Mouse (Mus musculus) MN1 (cell line): Measurements from ENCODE around the gene Mylk.

Source experiments
- DNase-seq: peaks from one replicate; pipeline ENCODE4 v3.0.0-alpha.2; 2016; ENCODE audit warnings: low spot score

The Mylk gene

GRCm38 (mm10) chr16:34950935-34951334, 205.9 kb downstream of the Mylk start:
- DNase-seq: no peak

- DNase-seq: no peak
Observed at GRCm38 (mm10) chr16:34952254-34952653, 207.2 kb downstream of the Mylk start.

GRCm38 (mm10) chr16:34952798-34953197, 207.8 kb downstream of the Mylk start:
- no peak for DNase-seq

- no peak for DNase-seq
Observed at GRCm38 (mm10) chr16:34953501-34953900, 208.5 kb downstream of the Mylk start.

- DNase-seq: no peak
Observed at GRCm38 (mm10) chr16:34957487-34958230, 212.6 kb downstream of the Mylk start.

GRCm38 (mm10) chr16:34958667-34959066, 213.7 kb downstream of the Mylk start:
- no peak for DNase-seq

GRCm38 (mm10) chr16:34959261-34959660, 214.3 kb downstream of the Mylk start:
- DNase-seq: no peak

- DNase-seq: no peak
Observed at GRCm38 (mm10) chr16:34960243-34960642, 215.2 kb downstream of the Mylk start.

- no peak for DNase-seq
Observed at GRCm38 (mm10) chr16:34960866-34961582, 216.0 kb downstream of the Mylk start.

GRCm38 (mm10) chr16:34962322-34962721, 217.3 kb downstream of the Mylk start:
- DNase-seq: no peak

GRCm38 (mm10) chr16:34963008-34963407, 218.0 kb downstream of the Mylk start:
- no peak for DNase-seq

- no peak for DNase-seq
Observed at GRCm38 (mm10) chr16:34966620-34967081, 221.6 kb downstream of the Mylk start.

- DNase-seq: peak; percentile 31
Observed at GRCm38 (mm10) chr16:34967120-34967800, 222.2 kb downstream of the Mylk start.

GRCm38 (mm10) chr16:34968181-34968580, 223.2 kb downstream of the Mylk start:
- DNase-seq: no peak

GRCm38 (mm10) chr16:34972471-34972870, 227.5 kb downstream of the Mylk start:
- no peak for DNase-seq

GRCm38 (mm10) chr16:34975544-34975943, 230.5 kb downstream of the Mylk start:
- DNase-seq: no peak

- no peak for DNase-seq
Observed at GRCm38 (mm10) chr16:34976630-34977029, 231.6 kb downstream of the Mylk start.

- no peak for DNase-seq
Observed at GRCm38 (mm10) chr16:34978018-34978417, 233.0 kb downstream of the Mylk start.

GRCm38 (mm10) chr16:34981009-34981408, 236.0 kb downstream of the Mylk start:
- no peak for DNase-seq

- no peak for DNase-seq
Observed at GRCm38 (mm10) chr16:34984203-34985030, 239.4 kb downstream of the Mylk start.

GRCm38 (mm10) chr16:34985031-34985346, 240.0 kb downstream of the Mylk start:
- DNase-seq: no peak

GRCm38 (mm10) chr16:34986211-34986825, 241.3 kb downstream of the Mylk start:
- DNase-seq: no peak
